Mouse (Mus musculus) forebrain, embryonic 11.5 days (tissue): ENCODE results near the gene Chd5. TPM values are rescaled to one million over a fixed set of nuclear protein-coding genes. Genes with fewer than 3 reads are reported as not detected.

Experiments used
- ATAC-seq: fragments of 200-750 bp; cut with Nextera tagmentation; replicated peaks from 2 replicates; pipeline ENCODE4 v1.8.0; 2017; ENCODE audit warnings: moderate TSS enrichment; ENCODE audit not compliant: low FRiP score
- DNase-seq: peaks from one replicate; pipeline ENCODE4 v3.0.0-alpha.2; 2017; ENCODE audit warnings: low spot score
- H3K27ac ChIP-seq: fragments of 300-500 bp; sonication (generic); 2 replicates; pipeline ENCODE4 v1.5.1; 2014; ENCODE audit warnings: low read depth, low read length
- H3K27me3 ChIP-seq: fragments of 300-500 bp; sonication (generic); 2 replicates; pipeline ENCODE4 v1.6.1; 2014; ENCODE audit warnings: mild to moderate bottlenecking, low read length, mixed read lengths; ENCODE audit not compliant: control insufficient read depth, insufficient read depth
- H3K36me3 ChIP-seq: fragments of 300-500 bp; sonication (generic); 2 replicates; pipeline ENCODE4 v1.6.1; 2014; ENCODE audit warnings: mild to moderate bottlenecking, low read length, moderate library complexity, mixed read lengths; ENCODE audit not compliant: control insufficient read depth, insufficient read depth
- H3K4me1 ChIP-seq: fragments of 300-500 bp; sonication (generic); replicated peaks from 2 replicates; pipeline ENCODE4 v1.6.1; 2014; ENCODE audit warnings: low read length, mixed read lengths; ENCODE audit not compliant: control insufficient read depth, insufficient read depth
- H3K4me2 ChIP-seq: fragments of 300-500 bp; sonication (generic); 2 replicates; pipeline ENCODE4 v1.6.1; 2014; ENCODE audit warnings: low read depth, mild to moderate bottlenecking, low read length, moderate library complexity, mixed read lengths; ENCODE audit not compliant: severe bottlenecking
- H3K4me3 ChIP-seq: fragments of 300-500 bp; sonication (generic); 2 replicates; pipeline ENCODE4 v1.5.1; 2014; ENCODE audit warnings: low read depth, low read length
- H3K9ac ChIP-seq: fragments of 300-500 bp; sonication (generic); 2 replicates; pipeline ENCODE4 v1.6.1; 2014; ENCODE audit warnings: low read length
- H3K9me3 ChIP-seq: fragments of 300-500 bp; sonication (generic); 2 replicates; pipeline ENCODE4 v1.6.1; 2016; ENCODE audit warnings: low read length, mixed read lengths; ENCODE audit not compliant: control insufficient read depth
- WGBS: fragments of 180-500 bp; shearing (Covaris S2); extraction: QIAGEN DNeasy Blood & Tissue Kit; methylation state at CpG from one replicate; pipeline ENCODE4 v1.1.7; 2014; 5-methylcytosine and 5-hydroxymethylcytosine counted together
- polyA plus RNA-seq: library from polyadenylated mRNA; unstranded; fragments of >200 nt; fragmentation: Nextera tagmentation; extraction: Ambion mirVana; gene quantifications from 2 replicates; pipeline ENCODE4 v1.2.1, GENCODE M21; 2014

Chd5 gene
- 1.3 and 1.5 TPM in 2 replicates for polyA plus RNA-seq

GRCm38 (mm10) chr4:152338419-152339292 is at the start of gene Chd5:
TSS of gene Chd5 (plus strand) at chr4:152338651.
- Histone ChIP-seq H3K36me3 (peaks cover 4% of the 10 kb centered on the region; the same call in 1 of the 2 replicates), H3K9ac (peak within 1 kb of the TSS; percentile 63), H3K27ac (no peak within 1 kb of the TSS), H3K4me3 (peak within 1 kb of the TSS; percentile 60), H3K4me1 (peaks cover 13% of the 10 kb centered on the region), H3K4me2 (peak within 1 kb of the TSS; percentile 100), H3K9me3 (no peaks in the 10 kb centered on the region), H3K27me3 (peaks cover 30% of the 10 kb centered on the region)
- no peak for DNase-seq
- 2% methylated on average over 80 of the region's 120 CpGs for WGBS
- no peak for ATAC-seq

GRCm38 (mm10) chr4:152290385-152290784 is 48.1 kb upstream of the Chd5 start:
- DNase-seq (peak; percentile 85), ATAC-seq (peak; percentile 73)
- peaks cover 37% of the 10 kb centered on the region for H3K4me1 ChIP-seq
- peak overlapping the region; percentile 62 for H3K4me2 ChIP-seq
- H3K9ac ChIP-seq: peak overlapping the region; percentile 47
- WGBS: under 1% methylated on average over 32 of the region's 39 CpGs
- H3K36me3 ChIP-seq: no peaks in the 10 kb centered on the region
- H3K27ac ChIP-seq: no peak overlapping the region
- no peaks in the 10 kb centered on the region for H3K9me3 ChIP-seq
- H3K4me3 ChIP-seq: peak overlapping the region; percentile 25
- H3K27me3 ChIP-seq: peaks cover 87% of the 10 kb centered on the region

GRCm38 (mm10) chr4:152290991-152291390 is 47.5 kb upstream of the Chd5 start:
- 5% methylated on average over 11 of the region's 11 CpGs for WGBS
- H3K9me3 ChIP-seq: no peaks in the 10 kb centered on the region
- ATAC-seq (no peak), DNase-seq (no peak)
- H3K4me1 ChIP-seq: peaks cover 35% of the 10 kb centered on the region
- no peaks in the 10 kb centered on the region for H3K36me3 ChIP-seq
- H3K9ac ChIP-seq: no peak overlapping the region
- peaks cover 87% of the 10 kb centered on the region for H3K27me3 ChIP-seq
- H3K4me2 ChIP-seq: peak overlapping the region; percentile 62; the same call in 1 of the 2 replicates
- no peak overlapping the region for H3K27ac ChIP-seq
- 0 out of 2 replicates have a peak overlapping the region, but pooled peaks have one; percentile 25 for H3K4me3 ChIP-seq

GRCm38 (mm10) chr4:152291562-152291961 is 46.9 kb upstream of the Chd5 start, which contains the start of gene Hes3:
TSS of gene Hes3 (minus strand) at chr4:152291662.
- H3K4me2 ChIP-seq: peak within 1 kb of the TSS; percentile 62
- H3K4me1 ChIP-seq: peaks cover 31% of the 10 kb centered on the region
- peak within 1 kb of the TSS; percentile 25 for H3K4me3 ChIP-seq
- no peak within 1 kb of the TSS for H3K27ac ChIP-seq
- ATAC-seq (no peak), DNase-seq (no peak)
- 10% methylated on average over 6 of the region's 6 CpGs for WGBS
- H3K9ac ChIP-seq: peak within 1 kb of the TSS; percentile 47; the same call in 1 of the 2 replicates
- no peaks in the 10 kb centered on the region for H3K9me3 ChIP-seq
- peaks cover 82% of the 10 kb centered on the region for H3K27me3 ChIP-seq
- H3K36me3 ChIP-seq: no peaks in the 10 kb centered on the region

- Histone ChIP-seq H3K9me3 (no peaks in the 10 kb centered on the region), H3K27me3 (peaks cover 75% of the 10 kb centered on the region), H3K4me2 (no peak overlapping the region), H3K4me3 (no peak overlapping the region), H3K27ac (no peak overlapping the region), H3K4me1 (peaks cover 31% of the 10 kb centered on the region), H3K36me3 (no peaks in the 10 kb centered on the region), H3K9ac (no peak overlapping the region)
- DNase-seq (no peak), ATAC-seq (no peak)
- 8% methylated on average over 12 of the region's 12 CpGs for WGBS
Observed at GRCm38 (mm10) chr4:152292102-152292765, 46.2 kb upstream of the Chd5 start.

GRCm38 (mm10) chr4:152294188-152294929 is 44.1 kb upstream of the Chd5 start:
- no peak for DNase-seq
- Histone ChIP-seq H3K27ac (no peak overlapping the region), H3K9ac (no peak overlapping the region), H3K4me1 (peaks cover 36% of the 10 kb centered on the region), H3K4me2 (no peak overlapping the region), H3K27me3 (peaks cover 60% of the 10 kb centered on the region), H3K9me3 (no peaks in the 10 kb centered on the region), H3K4me3 (no peak overlapping the region), H3K36me3 (no peaks in the 10 kb centered on the region)
- WGBS: 62% methylated on average over 10 of the region's 10 CpGs
- no peak for ATAC-seq

- Histone ChIP-seq H3K4me1 (peaks cover 24% of the 10 kb centered on the region), H3K9me3 (no peaks in the 10 kb centered on the region), H3K27ac (no peak overlapping the region), H3K9ac (no peak overlapping the region), H3K4me2 (no peak overlapping the region), H3K36me3 (no peaks in the 10 kb centered on the region), H3K27me3 (peaks cover 45% of the 10 kb centered on the region), H3K4me3 (no peak overlapping the region)
- ATAC-seq: no peak
- WGBS: 63% methylated on average over 4 of the region's 4 CpGs
- DNase-seq: no peak
Observed at GRCm38 (mm10) chr4:152295916-152296315, 42.5 kb upstream of the Chd5 start.

GRCm38 (mm10) chr4:152296371-152296770 is 42.1 kb upstream of the Chd5 start:
- DNase-seq (no peak), ATAC-seq (no peak)
- Histone ChIP-seq H3K9ac (peak overlapping the region; percentile 45; the same call in 1 of the 2 replicates), H3K4me1 (peaks cover 20% of the 10 kb centered on the region), H3K9me3 (no peaks in the 10 kb centered on the region), H3K27me3 (peaks cover 41% of the 10 kb centered on the region), H3K36me3 (no peaks in the 10 kb centered on the region), H3K4me3 (peak overlapping the region; percentile 94), H3K27ac (no peak overlapping the region), H3K4me2 (peak overlapping the region; percentile 78)
- 19% methylated on average over 8 of the region's 8 CpGs for WGBS
